Mouse (Mus musculus): ENCODE results near the gene Eloa.

GRCm38 (mm10) chr4:135970585-135970984, 51.0 kb downstream of the Eloa start:
- TF ChIP-seq CTCF (IDR thresholded peaks at IDR 0.05; ENCODE audit: low read depth) (no peak), EP300 (IDR thresholded peaks at IDR 0.05; ENCODE audit: low read depth) (no peak)

All from heart, postnatal 0 days (tissue).